Mouse (Mus musculus) v-Abl transformed pro-B cells (cell line): ENCODE measurements at regions not wholly inside any gene's neighbourhood (a gene's known extent, or its start where the extent isn't known, plus 50 kb on each side); places are given as distances from the start of the nearest gene placed in this dataset.

ENCODE experiments used
- in situ Hi-C, 2 experiments: fragments of 400-800 bp; cut with MboI; formaldehyde crosslinking; loops; one replicate each; pipeline ENCODE4 v1.15.1; 2025; ENCODE audit not compliant: unreplicated experiment in 2 of 2

DNA sequence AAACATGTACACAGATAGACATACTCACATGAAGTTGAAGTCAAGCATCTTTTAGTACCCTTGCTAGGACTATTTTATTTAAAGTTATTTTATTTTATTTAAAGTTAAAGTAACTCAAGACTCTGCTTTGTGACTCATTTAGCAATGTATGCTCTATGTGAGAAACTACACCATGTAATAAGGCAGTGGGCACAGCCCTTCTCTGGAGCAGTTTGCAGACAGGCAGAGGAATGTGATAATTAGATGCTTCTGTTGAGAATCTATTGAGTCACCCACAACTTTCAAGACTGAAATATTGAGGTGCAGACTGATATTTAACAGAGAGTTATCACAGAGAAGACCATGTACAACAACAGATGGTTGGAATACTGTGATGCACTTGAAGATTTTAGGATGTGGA lies 825.2 kb upstream of the Cntn5 start:
- in situ Hi-C loops = no loop called here

GRCm38 (mm10) chr9:11721811-11722210 lies 817.2 kb upstream of the Cntn5 start:
- in situ Hi-C loops = no loop called here

- in situ Hi-C loops = no loop called here
These were observed 800.1 kb upstream of the Cntn5 start for GRCm38 (mm10) chr9:11704647-11705046.

- in situ Hi-C loops = no loop called here
These were observed 798.6 kb upstream of the Cntn5 start for GRCm38 (mm10) chr9:11703150-11703549.

GRCm38 (mm10) chr9:11693505-11693904 lies 788.9 kb upstream of the Cntn5 start:
- in situ Hi-C loops = loop anchor here in 1 of 2 experiments (10.0 kb wide), 1 partner anchor 179 kb away; no protein-coding TSS in a partner anchor

DNA sequence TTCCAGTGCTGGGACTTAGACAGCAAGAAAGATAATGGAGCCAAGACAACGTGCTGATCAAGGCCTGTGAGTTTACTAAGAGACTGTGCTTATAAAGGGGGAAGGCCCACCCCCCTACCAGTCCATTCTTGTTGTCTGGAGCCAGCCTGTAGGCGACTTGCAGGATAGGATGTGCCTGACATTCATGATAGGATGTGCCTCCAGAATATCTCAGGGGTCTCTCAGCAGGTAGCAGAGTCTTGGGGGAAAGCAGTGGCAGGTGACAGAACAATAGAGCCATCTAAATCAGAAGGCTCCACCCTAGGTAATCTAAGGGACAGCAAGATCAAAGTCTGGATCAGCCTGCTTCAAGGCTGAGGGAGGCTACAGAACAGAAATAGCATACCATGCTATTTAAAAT lies 782.5 kb upstream of the Cntn5 start:
- in situ Hi-C loops = no loop called here

DNA sequence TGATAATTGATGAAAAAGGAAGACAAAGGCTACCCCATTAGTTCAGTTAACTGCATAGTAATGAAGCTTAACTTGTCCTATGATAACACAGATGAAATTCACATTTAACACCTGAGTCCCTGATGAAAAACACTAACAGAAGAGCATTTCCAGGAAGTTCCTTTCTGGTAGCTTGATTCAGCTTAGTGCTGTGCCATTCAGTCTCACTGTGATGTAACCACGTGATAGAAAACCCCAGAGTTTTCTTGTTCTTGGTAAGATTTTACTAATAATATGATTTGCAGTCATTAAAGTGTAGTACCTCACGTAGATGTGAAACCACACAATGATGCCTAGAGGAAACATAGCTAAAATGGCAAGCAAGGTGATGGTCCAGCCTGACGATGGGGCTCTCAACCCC lies 767.4 kb upstream of the Cntn5 start:
- in situ Hi-C loops = no loop called here

- in situ Hi-C loops = no loop called here
These were observed 766.7 kb upstream of the Cntn5 start for GRCm38 (mm10) chr9:11671243-11671642.

GRCm38 (mm10) chr9:11629461-11629860 lies 724.9 kb upstream of the Cntn5 start:
- in situ Hi-C loops = no loop called here

GRCm38 (mm10) chr9:11604381-11604780 lies 699.8 kb upstream of the Cntn5 start:
- in situ Hi-C loops = no loop called here

- in situ Hi-C loops = no loop called here
These were observed 699.3 kb upstream of the Cntn5 start for GRCm38 (mm10) chr9:11603884-11604283.

GRCm38 (mm10) chr9:11602857-11603256 lies 698.3 kb upstream of the Cntn5 start:
- in situ Hi-C loops = no loop called here

GRCm38 (mm10) chr9:11579011-11579410 lies 674.4 kb upstream of the Cntn5 start:
- in situ Hi-C loops = loop anchor here in 1 of 2 experiments (10.0 kb wide), 1 partner anchor 66 kb away; no protein-coding TSS in a partner anchor

GRCm38 (mm10) chr9:11562885-11563284 lies 658.3 kb upstream of the Cntn5 start:
- in situ Hi-C loops = no loop called here

- in situ Hi-C loops = no loop called here
These were observed 654.8 kb upstream of the Cntn5 start for GRCm38 (mm10) chr9:11559384-11559783.

DNA sequence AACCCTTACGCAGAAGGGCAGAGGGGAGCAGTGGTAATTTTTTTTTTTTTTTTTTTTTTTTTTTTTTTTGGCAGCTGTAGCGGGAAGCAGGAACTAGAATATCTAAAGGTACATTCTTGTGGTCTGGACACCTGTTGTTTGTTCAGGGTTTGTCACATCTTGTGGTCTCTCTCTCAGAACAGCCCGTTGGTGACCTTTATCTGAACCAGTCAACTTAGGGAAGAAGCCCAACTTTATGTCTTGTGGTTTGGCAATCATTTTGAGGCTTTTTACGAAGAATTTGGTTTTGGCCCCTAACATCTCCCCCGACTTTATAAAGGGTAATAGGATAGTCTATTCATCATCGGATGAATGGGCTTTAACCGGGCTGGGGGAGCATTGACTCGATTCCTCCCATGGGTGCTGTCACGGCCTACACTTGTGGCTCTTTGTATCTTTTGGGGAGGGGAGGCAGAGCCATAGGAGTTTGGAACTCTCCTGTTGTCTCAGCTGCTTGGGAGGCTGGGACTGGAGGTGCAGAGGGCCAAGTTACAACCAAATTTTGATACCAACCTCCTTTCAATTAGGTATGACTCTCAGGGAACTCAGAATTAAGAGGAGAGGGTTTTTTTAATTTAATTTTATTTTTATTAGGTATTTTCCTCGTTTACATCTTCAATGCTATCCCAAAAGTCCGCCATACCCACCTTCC lies 609.4 kb upstream of the Cntn5 start:
- in situ Hi-C loops = loop anchor here (5.0 to 25.0 kb wide), 7 partner anchors 181 to 1673 kb away; no protein-coding TSS in a partner anchor
